Mouse (Mus musculus): ENCODE measurements around the gene Ddc. TPM values are rescaled to one million over a fixed set of nuclear protein-coding genes. Genes with fewer than 3 reads are reported as not detected.

Gene Ddc
- polyA plus RNA-seq, 1 experiment from 2014 or later, result 26.2 TPM

GRCm38 (mm10) chr11:11881026-11881782, 16.7 kb downstream of the Ddc start:
- H3K4me3 ChIP-seq, result no peak overlapping the region
- no peak overlapping the region for H3K4me2 ChIP-seq (replicated peaks)
- H3K27ac ChIP-seq (replicated peaks), result peak overlapping the region; percentile 15; the same call in 1 of the 2 replicates
- no peak for ATAC-seq (ENCODE audit: low FRiP score, low read depth)
- peaks cover 33% of the 10 kb centered on the region for H3K4me1 ChIP-seq
- H3K9me3 ChIP-seq, result no peaks in the 10 kb centered on the region
- H3K36me3 ChIP-seq, result no peaks in the 10 kb centered on the region
- no peak overlapping the region for H3K9ac ChIP-seq (replicated peaks)
- no peaks in the 10 kb centered on the region; the same call in 1 of the 2 replicates for H3K27me3 ChIP-seq
- 18% methylated on average over 13 of the region's 13 CpGs for WGBS

- no peak overlapping the region for H3K4me3 ChIP-seq
- WGBS, result 77% methylated on average over 7 of the region's 7 CpGs
- H3K4me2 ChIP-seq (replicated peaks), result no peak overlapping the region
- no peak overlapping the region for H3K27ac ChIP-seq (replicated peaks)
- H3K4me1 ChIP-seq, result peaks cover 30% of the 10 kb centered on the region
- no peak for ATAC-seq (ENCODE audit: low FRiP score, low read depth)
- H3K36me3 ChIP-seq, result no peaks in the 10 kb centered on the region
- H3K9me3 ChIP-seq, result no peaks in the 10 kb centered on the region
- H3K27me3 ChIP-seq, result no peaks in the 10 kb centered on the region; the same call in 1 of the 2 replicates
- H3K9ac ChIP-seq (replicated peaks), result no peak overlapping the region
These were observed 17.6 kb downstream of the Ddc start for GRCm38 (mm10) chr11:11880351-11880750.

- Histone ChIP-seq H3K36me3 (no peaks in the 10 kb centered on the region), H3K9me3 (no peaks in the 10 kb centered on the region), H3K4me3 (no peak overlapping the region), H3K4me1 (peaks cover 28% of the 10 kb centered on the region), H3K9ac (replicated peaks) (no peak overlapping the region), H3K27ac (replicated peaks) (peak overlapping the region; percentile 54), H3K27me3 (no peaks in the 10 kb centered on the region; the same call in 1 of the 2 replicates), H3K4me2 (replicated peaks) (no peak overlapping the region)
- ATAC-seq (ENCODE audit: low FRiP score, low read depth), result no peak
- 58% methylated on average over 4 of the region's 4 CpGs for WGBS
These were observed 18.3 kb downstream of the Ddc start for GRCm38 (mm10) chr11:11879699-11880002.

DNA sequence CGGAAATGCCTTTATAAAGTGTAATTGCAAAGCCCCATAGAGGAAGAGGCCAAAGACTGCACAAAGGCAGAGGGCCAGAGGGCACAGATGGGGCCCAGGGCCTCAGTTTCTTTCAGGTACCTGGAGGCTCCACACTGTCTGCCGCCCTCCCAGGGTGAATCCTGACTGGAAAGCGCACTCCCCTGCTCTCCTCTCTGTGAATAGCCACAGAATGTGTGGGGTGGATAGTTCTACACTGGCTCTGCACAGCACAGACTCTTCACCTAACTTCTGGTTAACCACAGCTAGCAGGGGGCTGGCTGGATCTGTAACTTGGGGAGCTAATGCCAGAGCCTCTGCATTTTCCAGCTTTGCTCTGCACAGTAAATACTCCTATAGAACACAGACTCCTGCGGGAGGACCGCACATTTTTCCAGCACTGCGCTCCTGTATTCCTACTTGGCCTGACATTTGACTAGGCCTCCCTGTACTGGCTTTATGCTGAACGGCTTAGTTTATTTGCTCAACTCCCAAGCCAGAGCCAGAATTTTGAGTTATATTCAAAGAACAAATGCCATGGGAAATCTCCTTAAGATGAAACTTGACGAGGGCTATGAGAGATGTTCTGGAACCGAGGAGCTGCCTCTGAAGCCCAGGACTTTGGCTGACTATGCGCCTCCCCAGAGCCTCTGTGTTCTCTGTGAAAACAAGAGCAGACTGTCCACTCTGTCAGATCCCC, 18.8 kb downstream of the Ddc start:
- Histone ChIP-seq H3K27me3 (no peaks in the 10 kb centered on the region; the same call in 1 of the 2 replicates), H3K9ac (replicated peaks) (no peak overlapping the region), H3K27ac (replicated peaks) (peak overlapping the region; percentile 54), H3K9me3 (no peaks in the 10 kb centered on the region), H3K4me1 (peaks cover 28% of the 10 kb centered on the region), H3K4me2 (replicated peaks) (no peak overlapping the region), H3K36me3 (no peaks in the 10 kb centered on the region), H3K4me3 (no peak overlapping the region)
- peak; percentile 50 for ATAC-seq (ENCODE audit: low FRiP score, low read depth)
- 49% methylated on average over 10 of the region's 10 CpGs for WGBS

GRCm38 (mm10) chr11:11878278-11878980, 19.5 kb downstream of the Ddc start:
- Histone ChIP-seq H3K27ac (replicated peaks) (peak overlapping the region; percentile 54), H3K4me2 (replicated peaks) (no peak overlapping the region), H3K4me1 (peaks cover 33% of the 10 kb centered on the region), H3K9me3 (no peaks in the 10 kb centered on the region), H3K9ac (replicated peaks) (no peak overlapping the region), H3K4me3 (no peak overlapping the region), H3K36me3 (no peaks in the 10 kb centered on the region), H3K27me3 (no peaks in the 10 kb centered on the region; the same call in 1 of the 2 replicates)
- WGBS, result 18% methylated on average over 10 of the region's 11 CpGs
- ATAC-seq (ENCODE audit: low FRiP score, low read depth), result no peak

DNA sequence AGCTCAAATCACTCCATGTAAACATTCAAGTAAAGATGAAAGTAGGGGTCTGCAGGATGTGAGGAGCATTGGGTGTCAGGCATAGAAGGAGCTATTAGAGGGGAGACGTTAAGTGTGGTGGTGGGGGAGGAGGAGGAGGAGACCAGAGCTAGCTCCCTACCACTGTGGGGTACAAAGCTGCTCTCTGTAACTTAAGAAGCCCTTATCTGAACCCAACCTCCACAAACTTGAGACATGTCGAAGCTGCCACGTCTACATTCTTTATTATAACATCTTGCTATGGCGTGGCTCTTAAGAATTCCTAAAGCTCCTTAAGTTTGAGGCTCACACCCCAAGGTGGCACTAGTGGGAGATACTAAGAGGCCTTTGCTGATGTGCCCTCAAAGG, 20.1 kb downstream of the Ddc start:
- Histone ChIP-seq H3K4me3 (no peak overlapping the region), H3K9ac (replicated peaks) (no peak overlapping the region), H3K27ac (replicated peaks) (0 out of 2 replicates have a peak overlapping the region, but pooled peaks have one; percentile 54), H3K36me3 (no peaks in the 10 kb centered on the region), H3K4me2 (replicated peaks) (no peak overlapping the region), H3K9me3 (no peaks in the 10 kb centered on the region), H3K27me3 (no peaks in the 10 kb centered on the region; the same call in 1 of the 2 replicates), H3K4me1 (peaks cover 39% of the 10 kb centered on the region)
- no peak for ATAC-seq (ENCODE audit: low FRiP score, low read depth)
- 46% methylated on average over 4 of the region's 4 CpGs for WGBS

DNA sequence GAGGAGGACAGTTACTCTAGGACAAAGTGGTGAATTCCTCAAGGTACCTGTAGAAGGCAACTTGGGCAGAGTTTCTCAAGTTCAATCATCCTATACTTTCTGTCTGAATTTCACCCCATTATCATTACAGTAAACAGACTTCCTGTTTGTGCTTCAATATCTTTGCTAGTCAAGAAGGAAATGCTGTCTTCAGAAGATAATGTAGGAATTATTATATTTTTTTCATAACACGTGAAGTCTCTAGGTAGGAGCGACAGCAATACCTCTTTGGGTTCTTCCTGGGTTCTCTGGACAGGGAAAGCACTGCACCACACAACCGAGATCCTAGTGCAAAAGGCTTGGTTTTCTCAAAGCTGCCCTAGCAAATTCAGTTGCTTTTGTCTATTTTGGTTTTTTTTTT, 21.6 kb downstream of the Ddc start:
- Histone ChIP-seq H3K9ac (replicated peaks) (no peak overlapping the region), H3K36me3 (no peaks in the 10 kb centered on the region), H3K27me3 (no peaks in the 10 kb centered on the region; the same call in 1 of the 2 replicates), H3K9me3 (no peaks in the 10 kb centered on the region), H3K4me3 (no peak overlapping the region), H3K4me1 (peaks cover 40% of the 10 kb centered on the region), H3K4me2 (replicated peaks) (no peak overlapping the region), H3K27ac (replicated peaks) (no peak overlapping the region)
- ATAC-seq (ENCODE audit: low FRiP score, low read depth), result no peak
- 91% methylated on average over 3 of the region's 3 CpGs for WGBS

- Histone ChIP-seq H3K4me1 (peaks cover 40% of the 10 kb centered on the region), H3K9me3 (no peaks in the 10 kb centered on the region), H3K36me3 (no peaks in the 10 kb centered on the region), H3K27ac (replicated peaks) (no peak overlapping the region), H3K27me3 (no peaks in the 10 kb centered on the region; the same call in 1 of the 2 replicates), H3K4me3 (no peak overlapping the region), H3K9ac (replicated peaks) (no peak overlapping the region), H3K4me2 (replicated peaks) (no peak overlapping the region)
- 100% methylated on average over 2 of the region's 2 CpGs for WGBS
- ATAC-seq (ENCODE audit: low FRiP score, low read depth), result no peak
These were observed 22.7 kb downstream of the Ddc start for GRCm38 (mm10) chr11:11875230-11875629.

DNA sequence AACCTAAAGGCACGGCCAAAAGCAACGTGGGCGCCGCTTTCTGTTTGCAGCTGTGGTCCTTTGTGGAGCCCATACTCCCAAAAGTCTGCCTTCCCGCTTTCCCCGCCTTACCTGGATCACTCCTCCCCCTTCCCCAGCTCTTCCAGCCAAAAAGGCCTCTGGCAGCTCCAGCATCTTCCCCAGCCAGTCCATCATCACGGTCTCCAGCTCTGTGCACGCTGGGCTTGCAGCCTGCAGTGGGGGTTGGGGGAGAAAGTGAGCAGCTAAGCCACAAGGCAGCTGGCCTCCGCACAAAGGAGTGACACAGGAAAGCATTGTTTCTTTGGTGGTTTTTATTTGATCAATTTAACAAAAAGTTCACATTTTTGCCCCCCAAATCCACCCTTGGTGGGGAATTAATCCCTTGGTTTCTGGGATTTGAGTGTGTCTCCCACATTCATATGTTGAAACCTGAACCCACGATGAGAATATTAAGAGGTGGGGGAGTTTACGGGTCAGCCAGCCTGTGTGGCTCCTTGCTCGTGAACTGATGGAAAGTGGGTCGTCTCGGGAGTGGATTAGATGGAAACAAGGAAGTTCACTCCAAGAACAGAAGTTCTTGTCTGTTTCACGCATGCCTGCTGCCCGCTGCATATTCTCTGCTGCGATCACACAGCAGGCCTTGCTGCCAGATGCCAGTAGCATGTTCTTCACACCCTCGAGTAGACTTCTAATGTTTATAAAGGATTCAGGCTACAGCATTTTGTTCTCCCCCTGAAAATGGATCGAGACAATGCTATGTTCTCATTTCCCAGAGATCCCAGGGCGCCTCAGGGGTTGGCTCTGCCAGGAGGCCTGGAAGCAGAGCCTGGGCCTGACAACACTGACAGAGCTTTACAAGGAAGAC, 24.7 kb downstream of the Ddc start:
- peak overlapping the region; percentile 75 for H3K27ac ChIP-seq (replicated peaks)
- no peaks in the 10 kb centered on the region; the same call in 1 of the 2 replicates for H3K27me3 ChIP-seq
- WGBS, result 37% methylated on average over 20 of the region's 20 CpGs
- peak; percentile 74; the same call in 1 of the 2 replicates for ATAC-seq (ENCODE audit: low FRiP score, low read depth)
- H3K36me3 ChIP-seq, result no peaks in the 10 kb centered on the region
- H3K4me2 ChIP-seq (replicated peaks), result no peak overlapping the region
- H3K4me1 ChIP-seq, result peaks cover 33% of the 10 kb centered on the region
- no peak overlapping the region for H3K9ac ChIP-seq (replicated peaks)
- H3K9me3 ChIP-seq, result no peaks in the 10 kb centered on the region
- no peak overlapping the region for H3K4me3 ChIP-seq

DNA sequence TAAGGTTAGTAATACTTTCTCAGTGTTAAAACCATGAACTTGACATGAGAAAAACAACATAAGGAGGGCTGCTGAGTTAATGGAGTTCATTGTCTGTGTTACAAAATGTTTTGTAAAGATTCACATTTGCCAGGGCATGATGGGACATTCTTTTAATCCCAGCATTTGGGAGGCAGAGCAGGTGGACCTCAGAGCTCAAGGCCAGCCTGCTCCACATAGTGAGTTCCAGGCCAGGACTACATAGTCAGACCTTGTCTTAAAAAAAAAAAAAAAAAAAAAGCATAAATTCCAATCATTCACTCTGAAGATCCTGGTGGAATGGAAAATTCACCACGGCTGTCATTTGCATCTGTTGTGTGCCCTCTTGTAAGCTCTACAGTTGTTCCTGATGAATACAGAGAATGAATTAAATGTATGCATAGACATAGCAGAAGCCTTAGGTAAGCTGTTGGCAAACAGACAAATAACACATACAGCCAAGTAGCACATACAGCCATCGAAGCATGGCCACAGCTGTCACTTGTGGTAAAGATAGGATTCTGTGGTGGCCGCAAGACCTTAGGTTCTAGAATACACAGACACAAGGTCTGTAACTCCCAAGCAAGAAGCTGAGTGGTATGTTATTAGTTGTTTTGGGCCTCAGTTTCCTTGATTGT, 25.7 kb downstream of the Ddc start:
- no peak overlapping the region for H3K4me3 ChIP-seq
- H3K36me3 ChIP-seq, result no peaks in the 10 kb centered on the region
- H3K27ac ChIP-seq (replicated peaks), result peak overlapping the region; percentile 75; the same call in 1 of the 2 replicates
- H3K27me3 ChIP-seq, result no peaks in the 10 kb centered on the region; the same call in 1 of the 2 replicates
- peaks cover 39% of the 10 kb centered on the region for H3K4me1 ChIP-seq
- no peaks in the 10 kb centered on the region for H3K9me3 ChIP-seq
- no peak overlapping the region for H3K4me2 ChIP-seq (replicated peaks)
- no peak for ATAC-seq (ENCODE audit: low FRiP score, low read depth)
- H3K9ac ChIP-seq (replicated peaks), result no peak overlapping the region
- 69% methylated on average over 3 of the region's 3 CpGs for WGBS
